Mouse (Mus musculus): ENCODE results near the gene Myh15.
"Not testable (repeated sequence)": the region's sequence is repeated elsewhere in the genome, so short reads cannot be mapped to it uniquely, and the experiment has no call there.

The Myh15 gene

GRCm38 (mm10) chr16:49057186-49057585 is at the start of gene Myh15:
TSS of gene Myh15 (plus strand) at chr16:49057486.
- DNase-seq = no peak

- DNase-seq = no peak
Observed at GRCm38 (mm10) chr16:49016620-49017332, 40.5 kb upstream of the Myh15 start.

- DNase-seq = no peak
Observed at GRCm38 (mm10) chr16:49035852-49036251, 21.4 kb upstream of the Myh15 start.

GRCm38 (mm10) chr16:49037771-49038170 is 19.5 kb upstream of the Myh15 start:
- DNase-seq = no peak

GRCm38 (mm10) chr16:49040554-49041221 is 16.6 kb upstream of the Myh15 start:
- DNase-seq = no peak

GRCm38 (mm10) chr16:49049214-49049613 is 8.1 kb upstream of the Myh15 start:
- DNase-seq = no peak

GRCm38 (mm10) chr16:49069256-49069963 is 12.1 kb downstream of the Myh15 start:
- DNase-seq = no peak

GRCm38 (mm10) chr16:49071316-49071715 is 14.0 kb downstream of the Myh15 start:
- DNase-seq = no peak

- no peak for DNase-seq
Observed at GRCm38 (mm10) chr16:49128015-49128414, 70.7 kb downstream of the Myh15 start.

- no peak for DNase-seq
Observed at GRCm38 (mm10) chr16:49156193-49156592, 98.9 kb downstream of the Myh15 start.

- DNase-seq = peak; percentile 19
Observed at GRCm38 (mm10) chr16:49164349-49165137, 107.3 kb downstream of the Myh15 start.

- DNase-seq = no peak
Observed at GRCm38 (mm10) chr16:49165728-49166127, 108.4 kb downstream of the Myh15 start.

GRCm38 (mm10) chr16:49167325-49167724 is 110.0 kb downstream of the Myh15 start:
- DNase-seq = peak; percentile 6

- DNase-seq = no peak
Observed at GRCm38 (mm10) chr16:49175077-49175476, 117.8 kb downstream of the Myh15 start.

GRCm38 (mm10) chr16:49175729-49176395 is 118.6 kb downstream of the Myh15 start:
- DNase-seq = peak; percentile 13

- no peak for DNase-seq
Observed at GRCm38 (mm10) chr16:49193521-49193920, 136.2 kb downstream of the Myh15 start.

- no peak for DNase-seq
Observed at GRCm38 (mm10) chr16:49193986-49194385, 136.7 kb downstream of the Myh15 start.

GRCm38 (mm10) chr16:49196290-49196689 is 139.0 kb downstream of the Myh15 start:
- DNase-seq = no peak

- DNase-seq = no peak
Observed at GRCm38 (mm10) chr16:49197951-49198350, 140.7 kb downstream of the Myh15 start.

- no peak for DNase-seq
Observed at GRCm38 (mm10) chr16:49223733-49224132, 166.4 kb downstream of the Myh15 start.

GRCm38 (mm10) chr16:49243517-49243916 is 186.2 kb downstream of the Myh15 start:
- DNase-seq = not testable (repeated sequence)

Measured in layer of hippocampus, adult 9-11 months (tissue).